Mouse (Mus musculus): ENCODE data around the gene Olfr270. TPM values are rescaled to one million over a fixed set of nuclear protein-coding genes. Genes with fewer than 3 reads are reported as not detected.

Olfr270 gene
- polyA plus RNA-seq (2014; fragmentation: Nextera tagmentation; extraction: Ambion mirVana) = not detected in 2 replicates

GRCm38 (mm10) chr4:52964247-52964646 is at the start of gene Olfr270:
Gene Olfr270, plus strand, starts transcription at chr4:52964547.
- no peak within 1 kb of the TSS for H3K27ac ChIP-seq
- DNase-seq (ENCODE audit: low spot score) (no peak), ATAC-seq (ENCODE audit: low FRiP score) (no peak)
- no peaks in the 10 kb centered on the region for H3K27me3 ChIP-seq (ENCODE audit: control insufficient read depth, insufficient read depth, low read length)
- no peaks in the 10 kb centered on the region for H3K36me3 ChIP-seq (replicated peaks; ENCODE audit: control insufficient read depth, insufficient read depth)
- H3K9ac ChIP-seq = no peak within 1 kb of the TSS
- H3K4me2 ChIP-seq (replicated peaks) = no peak within 1 kb of the TSS
- no peaks in the 10 kb centered on the region for H3K4me1 ChIP-seq (replicated peaks; ENCODE audit: control insufficient read depth, insufficient read depth, low read length)
- no peaks in the 10 kb centered on the region for H3K9me3 ChIP-seq (ENCODE audit: control insufficient read depth, low read length)
- H3K4me3 ChIP-seq (replicated peaks; ENCODE audit: low read length) = no peak within 1 kb of the TSS

GRCm38 (mm10) chr4:52916659-52917310 is 47.6 kb upstream of the Olfr270 start:
- DNase-seq (ENCODE audit: low spot score) (no peak), ATAC-seq (ENCODE audit: low FRiP score) (no peak)
- H3K9ac ChIP-seq = no peak overlapping the region
- no peaks in the 10 kb centered on the region for H3K36me3 ChIP-seq (replicated peaks; ENCODE audit: control insufficient read depth, insufficient read depth)
- no peaks in the 10 kb centered on the region for H3K27me3 ChIP-seq (ENCODE audit: control insufficient read depth, insufficient read depth, low read length)
- no peak overlapping the region for H3K4me3 ChIP-seq (replicated peaks; ENCODE audit: low read length)
- H3K27ac ChIP-seq = no peak overlapping the region
- H3K4me2 ChIP-seq (replicated peaks) = no peak overlapping the region
- WGBS = 83% methylated on average over 6 of the region's 6 CpGs
- no peaks in the 10 kb centered on the region for H3K4me1 ChIP-seq (replicated peaks; ENCODE audit: control insufficient read depth, insufficient read depth, low read length)
- H3K9me3 ChIP-seq (ENCODE audit: control insufficient read depth, low read length) = no peaks in the 10 kb centered on the region

GRCm38 (mm10) chr4:52917311-52917688 is 47.0 kb upstream of the Olfr270 start:
- WGBS = 89% methylated on average over 2 of the region's 2 CpGs
- ATAC-seq (ENCODE audit: low FRiP score) (no peak), DNase-seq (ENCODE audit: low spot score) (no peak)
- Histone ChIP-seq H3K27me3 (ENCODE audit: control insufficient read depth, insufficient read depth, low read length) (no peaks in the 10 kb centered on the region), H3K9me3 (ENCODE audit: control insufficient read depth, low read length) (no peaks in the 10 kb centered on the region), H3K4me2 (replicated peaks) (no peak overlapping the region), H3K4me1 (replicated peaks; ENCODE audit: control insufficient read depth, insufficient read depth, low read length) (no peaks in the 10 kb centered on the region), H3K4me3 (replicated peaks; ENCODE audit: low read length) (no peak overlapping the region), H3K27ac (no peak overlapping the region), H3K36me3 (replicated peaks; ENCODE audit: control insufficient read depth, insufficient read depth) (no peaks in the 10 kb centered on the region), H3K9ac (no peak overlapping the region)

GRCm38 (mm10) chr4:52919078-52919477 is 45.3 kb upstream of the Olfr270 start, which contains the start of gene Olfr272:
Gene Olfr272, minus strand, starts transcription at chr4:52919178.
- no peak for DNase-seq (ENCODE audit: low spot score)
- no peak within 1 kb of the TSS for H3K4me2 ChIP-seq (replicated peaks)
- H3K9ac ChIP-seq = no peak within 1 kb of the TSS
- no peak within 1 kb of the TSS for H3K4me3 ChIP-seq (replicated peaks; ENCODE audit: low read length)
- H3K4me1 ChIP-seq (replicated peaks; ENCODE audit: control insufficient read depth, insufficient read depth, low read length) = no peaks in the 10 kb centered on the region
- no peaks in the 10 kb centered on the region for H3K36me3 ChIP-seq (replicated peaks; ENCODE audit: control insufficient read depth, insufficient read depth)
- no peak within 1 kb of the TSS for H3K27ac ChIP-seq
- H3K9me3 ChIP-seq (ENCODE audit: control insufficient read depth, low read length) = no peaks in the 10 kb centered on the region
- WGBS = 91% methylated on average over 2 of the region's 2 CpGs
- no peaks in the 10 kb centered on the region for H3K27me3 ChIP-seq (ENCODE audit: control insufficient read depth, insufficient read depth, low read length)
- ATAC-seq (ENCODE audit: low FRiP score) = no peak

DNA sequence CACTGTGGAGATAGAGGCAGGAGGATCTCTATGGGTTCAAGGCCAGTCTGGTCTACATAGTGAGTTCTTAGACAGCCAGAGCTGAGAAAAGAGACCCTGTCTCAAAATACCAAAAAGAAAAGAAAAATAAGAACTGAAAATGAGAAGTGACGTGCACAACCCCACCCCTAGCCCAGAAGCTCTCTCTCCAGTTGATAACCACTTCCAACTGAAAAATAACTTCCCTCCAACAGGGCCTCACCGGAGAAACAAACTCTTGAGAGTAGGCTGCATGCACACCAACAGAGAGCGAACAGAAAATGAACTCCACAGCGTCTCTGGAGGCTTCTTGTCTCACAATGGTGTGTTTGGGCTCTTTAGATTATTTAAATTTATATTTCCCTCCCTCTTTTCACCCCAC is 33.9 kb upstream of the Olfr270 start:
- DNase-seq (ENCODE audit: low spot score) = no peak
- H3K9ac ChIP-seq = no peak overlapping the region
- ATAC-seq (ENCODE audit: low FRiP score) = no peak
- H3K9me3 ChIP-seq (ENCODE audit: control insufficient read depth, low read length) = no peaks in the 10 kb centered on the region
- H3K36me3 ChIP-seq (replicated peaks; ENCODE audit: control insufficient read depth, insufficient read depth) = no peaks in the 10 kb centered on the region
- 94% methylated on average over 4 of the region's 4 CpGs for WGBS
- no peak overlapping the region for H3K27ac ChIP-seq
- H3K4me2 ChIP-seq (replicated peaks) = no peak overlapping the region
- no peaks in the 10 kb centered on the region for H3K4me1 ChIP-seq (replicated peaks; ENCODE audit: control insufficient read depth, insufficient read depth, low read length)
- H3K27me3 ChIP-seq (ENCODE audit: control insufficient read depth, insufficient read depth, low read length) = no peaks in the 10 kb centered on the region
- no peak overlapping the region for H3K4me3 ChIP-seq (replicated peaks; ENCODE audit: low read length)

GRCm38 (mm10) chr4:52946665-52947064 is 17.7 kb upstream of the Olfr270 start:
- no peaks in the 10 kb centered on the region for H3K27me3 ChIP-seq (ENCODE audit: control insufficient read depth, insufficient read depth, low read length)
- no peak for DNase-seq (ENCODE audit: low spot score)
- no peaks in the 10 kb centered on the region for H3K36me3 ChIP-seq (replicated peaks; ENCODE audit: control insufficient read depth, insufficient read depth)
- no peak overlapping the region for H3K9ac ChIP-seq
- no peak overlapping the region for H3K4me3 ChIP-seq (replicated peaks; ENCODE audit: low read length)
- no peaks in the 10 kb centered on the region for H3K4me1 ChIP-seq (replicated peaks; ENCODE audit: control insufficient read depth, insufficient read depth, low read length)
- H3K27ac ChIP-seq = no peak overlapping the region
- ATAC-seq (ENCODE audit: low FRiP score) = no peak
- no peaks in the 10 kb centered on the region for H3K9me3 ChIP-seq (ENCODE audit: control insufficient read depth, low read length)
- H3K4me2 ChIP-seq (replicated peaks) = no peak overlapping the region

DNA sequence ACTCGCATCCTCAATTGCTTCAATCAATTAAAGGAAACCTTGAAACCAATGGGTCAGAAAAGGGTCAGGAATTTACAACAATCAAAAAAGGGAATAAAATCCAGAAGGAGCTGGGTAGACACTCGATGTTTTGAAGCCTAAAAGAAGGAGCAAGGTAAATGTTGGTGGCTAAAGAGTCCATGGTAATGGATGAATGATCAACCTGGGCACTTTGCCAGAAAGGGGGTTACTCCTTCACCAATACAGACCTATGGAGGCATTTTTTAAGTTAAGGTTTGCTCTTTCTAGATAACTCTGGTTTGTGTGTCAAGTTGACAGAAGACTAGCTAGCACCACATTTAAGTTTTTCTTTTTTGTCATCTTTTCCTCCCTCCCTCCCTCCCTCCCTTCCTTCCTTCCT is 15.3 kb upstream of the Olfr270 start:
- Histone ChIP-seq H3K9me3 (ENCODE audit: control insufficient read depth, low read length) (no peaks in the 10 kb centered on the region), H3K4me2 (replicated peaks) (no peak overlapping the region), H3K36me3 (replicated peaks; ENCODE audit: control insufficient read depth, insufficient read depth) (no peaks in the 10 kb centered on the region), H3K4me1 (replicated peaks; ENCODE audit: control insufficient read depth, insufficient read depth, low read length) (no peaks in the 10 kb centered on the region), H3K4me3 (replicated peaks; ENCODE audit: low read length) (no peak overlapping the region), H3K27ac (no peak overlapping the region), H3K27me3 (ENCODE audit: control insufficient read depth, insufficient read depth, low read length) (no peaks in the 10 kb centered on the region), H3K9ac (no peak overlapping the region)
- 88% methylated on average over 2 of the region's 2 CpGs for WGBS
- DNase-seq (ENCODE audit: low spot score) (no peak), ATAC-seq (ENCODE audit: low FRiP score) (no peak)

DNA sequence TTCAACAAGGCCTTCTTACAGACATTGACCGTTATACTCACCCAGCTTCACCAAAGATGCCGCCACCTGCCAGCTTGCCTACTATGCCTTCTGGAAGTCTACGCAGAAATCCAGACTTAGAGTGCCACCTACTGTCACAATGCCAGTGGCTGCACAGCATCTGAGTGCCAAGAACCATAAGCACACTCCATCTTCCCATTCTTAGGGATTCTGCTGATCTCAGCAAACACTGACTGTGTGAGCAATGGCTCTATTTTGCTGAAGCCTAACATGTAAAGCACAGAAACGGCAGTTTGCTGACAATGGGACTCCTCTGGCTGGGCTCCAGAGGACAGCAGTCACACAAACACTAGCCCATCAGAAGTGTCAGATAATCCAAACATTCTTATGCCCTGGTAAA is 5.7 kb upstream of the Olfr270 start:
- Histone ChIP-seq H3K36me3 (replicated peaks; ENCODE audit: control insufficient read depth, insufficient read depth) (no peaks in the 10 kb centered on the region), H3K27ac (no peak overlapping the region), H3K9me3 (ENCODE audit: control insufficient read depth, low read length) (no peaks in the 10 kb centered on the region), H3K9ac (no peak overlapping the region), H3K4me1 (replicated peaks; ENCODE audit: control insufficient read depth, insufficient read depth, low read length) (no peaks in the 10 kb centered on the region), H3K4me2 (replicated peaks) (no peak overlapping the region), H3K27me3 (ENCODE audit: control insufficient read depth, insufficient read depth, low read length) (no peaks in the 10 kb centered on the region), H3K4me3 (replicated peaks; ENCODE audit: low read length) (no peak overlapping the region)
- DNase-seq (ENCODE audit: low spot score) (peak; percentile 74), ATAC-seq (ENCODE audit: low FRiP score) (peak; percentile 85)
- WGBS = 28% methylated on average over 4 of the region's 4 CpGs

DNA sequence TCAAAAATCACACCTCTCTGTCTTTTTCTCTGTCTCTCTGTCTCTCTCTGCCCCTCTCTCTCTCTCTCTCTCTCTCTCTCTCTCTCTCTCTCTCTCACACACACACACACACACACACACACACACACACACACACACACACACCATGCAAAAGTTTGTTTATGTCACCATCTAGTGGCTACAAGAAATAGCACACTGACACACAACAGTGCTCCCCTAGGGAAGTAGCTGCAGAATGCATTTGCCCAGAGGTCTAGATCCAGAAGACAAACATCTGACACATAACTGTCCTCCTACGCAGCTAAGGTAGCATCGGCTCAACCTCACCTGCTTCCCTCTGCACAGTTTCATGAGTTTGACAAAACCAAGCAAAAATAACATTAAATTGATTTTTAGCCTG is 20.9 kb downstream of the Olfr270 start:
- H3K4me3 ChIP-seq (replicated peaks; ENCODE audit: low read length) = no peak overlapping the region
- H3K27ac ChIP-seq = no peak overlapping the region
- no peaks in the 10 kb centered on the region for H3K9me3 ChIP-seq (ENCODE audit: control insufficient read depth, low read length)
- no peaks in the 10 kb centered on the region for H3K36me3 ChIP-seq (replicated peaks; ENCODE audit: control insufficient read depth, insufficient read depth)
- no peaks in the 10 kb centered on the region for H3K4me1 ChIP-seq (replicated peaks; ENCODE audit: control insufficient read depth, insufficient read depth, low read length)
- no peak overlapping the region for H3K9ac ChIP-seq
- ATAC-seq (ENCODE audit: low FRiP score) (peak; percentile 55; the same call in 1 of the 2 replicates), DNase-seq (ENCODE audit: low spot score) (peak; percentile 66)
- no peak overlapping the region for H3K4me2 ChIP-seq (replicated peaks)
- 81% methylated on average over 2 of the region's 2 CpGs for WGBS
- no peaks in the 10 kb centered on the region for H3K27me3 ChIP-seq (ENCODE audit: control insufficient read depth, insufficient read depth, low read length)

- Histone ChIP-seq H3K9me3 (ENCODE audit: control insufficient read depth, low read length) (no peaks in the 10 kb centered on the region), H3K36me3 (replicated peaks; ENCODE audit: control insufficient read depth, insufficient read depth) (no peaks in the 10 kb centered on the region), H3K9ac (no peak overlapping the region), H3K27ac (no peak overlapping the region), H3K4me2 (replicated peaks) (no peak overlapping the region), H3K27me3 (ENCODE audit: control insufficient read depth, insufficient read depth, low read length) (no peaks in the 10 kb centered on the region), H3K4me1 (replicated peaks; ENCODE audit: control insufficient read depth, insufficient read depth, low read length) (no peaks in the 10 kb centered on the region), H3K4me3 (replicated peaks; ENCODE audit: low read length) (no peak overlapping the region)
- DNase-seq (ENCODE audit: low spot score) (no peak), ATAC-seq (ENCODE audit: low FRiP score) (no peak)
- WGBS = 88% methylated on average over 2 of the region's 2 CpGs
Observed at GRCm38 (mm10) chr4:52986266-52986665, 21.9 kb downstream of the Olfr270 start.

Measured in hindbrain, embryonic 14.5 days (tissue).